ENCODE assay signal across 11 mouse cellular contexts in the genomic region with DNA sequence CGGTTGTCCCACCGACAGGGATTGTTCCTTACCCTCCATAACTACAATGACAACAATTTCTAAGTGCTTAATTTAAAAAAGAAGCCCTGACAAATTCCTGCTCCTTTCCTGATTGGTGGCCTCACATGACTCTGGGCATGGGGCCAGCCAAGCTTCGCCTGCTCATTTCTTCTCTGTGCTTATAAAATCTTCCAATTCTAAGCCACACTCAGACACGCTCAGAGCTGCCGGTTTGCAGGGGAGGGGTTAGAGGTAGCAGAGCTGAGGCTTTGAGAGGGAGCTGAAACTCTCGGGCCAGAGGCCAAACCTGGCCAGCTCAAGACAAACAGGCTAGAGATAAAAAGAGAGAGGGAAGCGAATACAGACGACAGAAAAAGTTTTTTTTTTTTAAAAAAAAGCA.
DNase-seq lines count a peak whose midpoint lies in the region; TF ChIP-seq lines count a peak whose summit lies in the region.
"Had no signal": no experiment of that assay in that cellular context is flagged by ENCODE, and none has a peak within 500 bp of the region (broad histone marks: within the 10 kb centered on the region; RNA-seq: fewer than 3 reads in every experiment).

No protein-coding gene starts in this region.

- H3K27me3 ChIP-seq in heart, adult 2 months (ENCODE audit: control insufficient read depth, insufficient read depth, low read length): no peaks in the 10 kb centered on the region
- H3K27me3 ChIP-seq in heart, embryonic 10.5 days (ENCODE audit: insufficient read depth, poor library complexity, severe bottlenecking): no peaks in the 10 kb centered on the region
- H3K27me3 ChIP-seq in cerebellum, adult 2 months (ENCODE audit: control insufficient read depth, insufficient read depth, low read length): no peaks in the 10 kb centered on the region

- 27% methylated on average over 8 of the region's 8 CpGs for WGBS in heart, adult 2 months
- WGBS in heart, embryonic 10.5 days: 43% methylated on average over 8 of the region's 8 CpGs
- 28% methylated on average over 8 of the region's 8 CpGs for WGBS in cerebellum, adult 2 months

- H3K9me3 ChIP-seq in heart, embryonic 10.5 days: no peaks in the 10 kb centered on the region
- H3K9me3 ChIP-seq: G1E had no signal

- H3K27ac ChIP-seq in heart, adult 2 months: no peak overlapping the region
- H3K27ac ChIP-seq in heart, embryonic 10.5 days: no peak overlapping the region
- H3K27ac ChIP-seq in cerebellum, adult 2 months (ENCODE audit: insufficient read depth, low read length): no peak overlapping the region
- H3K27ac ChIP-seq: macrophage had no signal

- H3K9ac ChIP-seq in heart, adult 2 months (ENCODE audit: low read depth, low read length): no peak overlapping the region

- no peak overlapping the region for H3K4me3 ChIP-seq in heart, adult 2 months
- no peak overlapping the region for H3K4me3 ChIP-seq in heart, embryonic 10.5 days
- H3K4me3 ChIP-seq in cerebellum, adult 2 months (replicated peaks; ENCODE audit: insufficient read depth, low read depth, low read length): no peak overlapping the region

- no peak for TF ChIP-seq CTCF in heart, adult 2 months (IDR thresholded peaks at IDR 0.05)
- no peak for TF ChIP-seq CTCF in cerebellum, adult 2 months (IDR thresholded peaks at IDR 0.05; ENCODE audit: borderline replicate concordance, insufficient read depth, low read depth, low read length)

- no peak for TF ChIP-seq POLR2A in heart, adult 2 months (IDR thresholded peaks at IDR 0.05; ENCODE audit: insufficient read depth, low read depth, low read length)
- TF ChIP-seq POLR2A in cerebellum, adult 2 months (IDR thresholded peaks at IDR 0.05; ENCODE audit: borderline replicate concordance, insufficient read depth, low read length): no peak

- H3K4me1 ChIP-seq in heart, adult 2 months (ENCODE audit: control insufficient read depth, insufficient read depth, low read length): no peaks in the 10 kb centered on the region; the same call in 1 of the 2 replicates
- no peaks in the 10 kb centered on the region for H3K4me1 ChIP-seq in heart, embryonic 10.5 days
- no peaks in the 10 kb centered on the region for H3K4me1 ChIP-seq in cerebellum, adult 2 months (ENCODE audit: control insufficient read depth, insufficient read depth, low read length)

- no peak for TF ChIP-seq EP300 in heart, adult 2 months (IDR thresholded peaks at IDR 0.05; ENCODE audit: insufficient read depth, low read depth, low read length)

- H3K79me2 ChIP-seq in heart, adult 2 months (replicated peaks; ENCODE audit: control insufficient read depth, insufficient read depth, low read length): no peaks in the 10 kb centered on the region

- H3K36me3 ChIP-seq in heart, adult 2 months (ENCODE audit: control insufficient read depth, insufficient read depth, low read length): no peaks in the 10 kb centered on the region
- H3K36me3 ChIP-seq in heart, embryonic 10.5 days: no peaks in the 10 kb centered on the region
- H3K36me3 ChIP-seq: G1E had no signal

- peak; percentile 34 to 48 for DNase-seq in heart, adult 2 months
- DNase-seq in heart, embryonic 10.5 days (ENCODE audit: low spot score): no peak
- peak; percentile 29 to 65 for DNase-seq in urinary bladder, postnatal 4 days (ENCODE audit: low spot score in 2 of 2)
- DNase-seq in urinary bladder, postnatal 10 days (ENCODE audit: low spot score): no peak
- DNase-seq in kidney, adult 8-10 months: peak; percentile 13 to 34
- no peak for DNase-seq in frontal cortex, postnatal 14 days (ENCODE audit: low spot score in 2 of 2)
- DNase-seq in cerebellum, adult 2 months: no peak
- no peak for DNase-seq in cerebellum, adult 9-10 months
- DNase-seq: right cerebral cortex, adult 18-20 months had no signal

- intact Hi-C loops in heart, adult 2 months (cut with DNase I): loop anchor here (10.0 kb wide), 1 partner anchor 199 kb away; no protein-coding TSS in a partner anchor

Comparison
In these comparisons a context has a peak if more than half of its experiments do, and no peak if none do; other contexts are left out.
1. DNase-seq: peak in heart, adult 2 months (2 of 2), urinary bladder, postnatal 4 days (2 of 2) and kidney, adult 8-10 months (2 of 2); none in heart, embryonic 10.5 days (single experiment), urinary bladder, postnatal 10 days (single experiment), frontal cortex, postnatal 14 days (0 of 2), cerebellum, adult 2 months (0 of 2) and cerebellum, adult 9-10 months (single experiment).